Mouse (Mus musculus) lung, adult 2 months (tissue): ENCODE data around the gene Asb16. TPM values are rescaled to one million over a fixed set of nuclear protein-coding genes. Genes with fewer than 3 reads are reported as not detected.
"Not testable (repeated sequence)": the region's sequence is repeated elsewhere in the genome, so short reads cannot be mapped to it uniquely, and the experiment has no call there.

Experiments
- DNase-seq: peaks from one replicate; pipeline ENCODE4 v3.0.0; 2022
- H3K4me1 ChIP-seq: fragments of 200-500 bp; 2 replicates; pipeline ENCODE4 v1.6.1; 2011; ENCODE audit warnings: low read length; ENCODE audit not compliant: control insufficient read depth, insufficient read depth
- H3K4me3 ChIP-seq: fragments of 200-500 bp; replicated peaks from 2 replicates; pipeline ENCODE3; 2011; ENCODE audit warnings: low read depth, mild to moderate bottlenecking, control low read depth, low read length; ENCODE audit errors: extremely low read depth
- CTCF ChIP-seq: fragments of 200-500 bp; IDR thresholded peaks from 2 replicates; pipeline ENCODE4 v1.5.1; 2011; ENCODE audit warnings: mild to moderate bottlenecking, low read length, control low read depth; ENCODE audit not compliant: insufficient read depth
- POLR2A ChIP-seq: fragments of 200-500 bp; IDR thresholded peaks from 2 replicates; pipeline ENCODE4 v1.6.1; 2011; ENCODE audit warnings: low read depth, mild to moderate bottlenecking, control low read depth, low read length, borderline replicate concordance; ENCODE audit errors: extremely low read depth
- WGBS: fragments of 180-500 bp; shearing (Covaris S2); methylation state at CpG from one replicate; pipeline ENCODE4 v1.1.7; 2018; 5-methylcytosine and 5-hydroxymethylcytosine counted together
- polyA plus RNA-seq: library from polyadenylated mRNA; depleted of rRNA; stranded (reverse); fragments of >200 nt; gene quantifications from 2 replicates; pipeline ENCODE4 v1.2.3, GENCODE M21; 2012

The Asb16 gene
- polyA plus RNA-seq, 1 experiment: 1.8 TPM

- 87% methylated on average over 3 of the region's 3 CpGs for WGBS
- DNase-seq: no peak
- no peaks in the 10 kb centered on the region for H3K4me1 ChIP-seq
- H3K4me3 ChIP-seq: no peak overlapping the region
- TF ChIP-seq CTCF (0 out of 2 replicates have a peak, but pooled peaks have one; percentile 29), POLR2A (no peak)
These were observed 10.0 kb upstream of the Asb16 start for GRCm38 (mm10) chr11:102258521-102258920.

- no peaks in the 10 kb centered on the region for H3K4me1 ChIP-seq
- no peak overlapping the region for H3K4me3 ChIP-seq
- TF ChIP-seq CTCF (no peak), POLR2A (no peak)
- DNase-seq: no peak
- 87% methylated on average over 7 of the region's 7 CpGs for WGBS
These were observed 5.3 kb upstream of the Asb16 start for GRCm38 (mm10) chr11:102263211-102263610.

GRCm38 (mm10) chr11:102265816-102266215 lies 2.7 kb upstream of the Asb16 start:
- DNase-seq: no peak
- TF ChIP-seq POLR2A (no peak), CTCF (no peak)
- Histone ChIP-seq H3K4me1 (no peaks in the 10 kb centered on the region), H3K4me3 (no peak overlapping the region)
- WGBS: 82% methylated on average over 14 of the region's 14 CpGs

GRCm38 (mm10) chr11:102266631-102267355 lies 1.8 kb upstream of the Asb16 start:
- no peak for DNase-seq
- H3K4me1 ChIP-seq: no peaks in the 10 kb centered on the region
- TF ChIP-seq POLR2A (no peak), CTCF (no peak)
- H3K4me3 ChIP-seq: no peak overlapping the region
- WGBS: 86% methylated on average over 8 of the region's 8 CpGs

GRCm38 (mm10) chr11:102267480-102267879 lies 1.1 kb upstream of the Asb16 start:
- no peak overlapping the region for H3K4me3 ChIP-seq
- H3K4me1 ChIP-seq: no peaks in the 10 kb centered on the region
- TF ChIP-seq POLR2A (no peak), CTCF (peak; percentile 67)
- DNase-seq: peak; percentile 42
- 2% methylated on average over 11 of the region's 11 CpGs for WGBS

GRCm38 (mm10) chr11:102276411-102276915 lies 7.9 kb downstream of the Asb16 start:
- 0 out of 2 replicates have a peak, but pooled peaks cover 2% of the 10 kb centered on the region for H3K4me1 ChIP-seq
- DNase-seq: no peak
- no peak for TF ChIP-seq POLR2A
- no peak for TF ChIP-seq CTCF
- WGBS: 2% methylated on average over 33 of the region's 33 CpGs
- no peak overlapping the region for H3K4me3 ChIP-seq

GRCm38 (mm10) chr11:102277754-102278153 lies 9.2 kb downstream of the Asb16 start:
- whole genome bisulfite sequencing: 71% methylated on average over 10 of the region's 12 CpGs
- Histone ChIP-seq H3K4me1 (0 out of 2 replicates have a peak, but pooled peaks cover 2% of the 10 kb centered on the region), H3K4me3 (no peak overlapping the region)
- TF ChIP-seq POLR2A (no peak), CTCF (no peak)
- DNase-seq: no peak

- TF ChIP-seq CTCF (no peak), POLR2A (no peak)
- Histone ChIP-seq H3K4me3 (no peak overlapping the region), H3K4me1 (0 out of 2 replicates have a peak, but pooled peaks cover 2% of the 10 kb centered on the region)
- no peak for DNase-seq
- WGBS: 87% methylated on average over 3 of the region's 3 CpGs
These were observed 11.1 kb downstream of the Asb16 start for GRCm38 (mm10) chr11:102279595-102279994.

- not testable (repeated sequence) for H3K4me3 ChIP-seq, DNase-seq, H3K4me1 ChIP-seq
- 56% methylated on average over 6 of the region's 6 CpGs for WGBS
These were observed 11.7 kb downstream of the Asb16 start for GRCm38 (mm10) chr11:102280267-102280666.

GRCm38 (mm10) chr11:102283922-102284321 lies 15.4 kb downstream of the Asb16 start:
- 80% methylated on average over 6 of the region's 6 CpGs for WGBS
- TF ChIP-seq POLR2A (no peak), CTCF (no peak)
- 0 out of 2 replicates have a peak, but pooled peaks cover 4% of the 10 kb centered on the region for H3K4me1 ChIP-seq
- DNase-seq: no peak
- no peak overlapping the region for H3K4me3 ChIP-seq
